Mouse (Mus musculus): ENCODE measurements around the gene Rsrp1.

Rsrp1 gene

DNA sequence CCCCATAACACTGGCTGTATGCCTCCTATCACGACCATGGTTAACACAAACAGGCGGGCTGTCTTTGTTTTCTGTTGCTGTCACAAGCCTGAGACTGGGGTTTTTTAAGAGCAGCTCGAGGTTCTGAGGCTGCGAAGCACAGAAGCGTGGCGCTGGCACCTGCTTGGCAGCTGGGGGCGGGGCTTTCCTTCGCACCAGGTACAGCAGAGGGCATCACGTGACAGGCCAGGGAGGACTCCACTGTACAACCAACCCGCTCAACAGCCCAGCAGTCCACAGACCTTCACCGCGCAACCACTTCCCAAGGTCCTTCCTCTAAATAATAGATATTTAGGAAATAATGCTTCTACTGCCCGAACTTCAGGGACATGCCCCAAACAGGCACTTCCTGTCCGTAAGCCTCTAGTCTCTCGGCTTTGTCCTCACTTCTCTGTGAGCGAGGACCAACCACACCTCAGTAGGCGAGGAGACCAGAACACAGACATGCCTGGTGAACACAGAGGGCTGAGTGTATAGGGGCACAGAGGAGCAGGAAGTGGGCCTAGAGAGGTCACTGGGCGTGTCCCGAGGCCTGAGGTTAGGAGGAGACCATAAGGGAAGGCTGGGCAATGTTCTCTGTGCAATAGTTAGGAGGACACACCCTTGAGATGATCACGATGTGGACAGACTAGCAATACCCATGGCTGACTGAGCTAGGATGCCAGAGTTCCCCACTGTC is 44.7 kb downstream of the Rsrp1 start:
- peak; percentile 46 for DNase-seq (ENCODE audit: low read depth)

DNA sequence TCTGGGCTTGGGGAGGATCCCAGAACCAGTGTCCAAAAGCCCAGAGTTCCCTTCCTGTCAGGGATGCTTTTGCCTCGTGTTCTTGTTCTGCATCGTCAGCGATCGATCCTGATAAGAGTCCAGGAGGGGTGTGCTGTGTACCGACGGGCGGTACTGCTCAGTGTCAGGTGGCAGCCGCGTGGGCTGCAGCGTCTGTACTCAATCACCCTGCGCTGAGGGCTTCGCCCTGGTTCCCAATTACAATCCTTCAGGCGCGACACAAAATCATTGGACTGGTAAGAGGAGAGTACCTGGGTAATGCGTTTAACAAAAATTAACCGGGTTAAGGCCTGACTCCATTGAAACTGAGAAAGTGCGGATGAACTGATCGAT is 45.2 kb downstream of the Rsrp1 start:
- DNase-seq (ENCODE audit: low read depth), result no peak

DNA sequence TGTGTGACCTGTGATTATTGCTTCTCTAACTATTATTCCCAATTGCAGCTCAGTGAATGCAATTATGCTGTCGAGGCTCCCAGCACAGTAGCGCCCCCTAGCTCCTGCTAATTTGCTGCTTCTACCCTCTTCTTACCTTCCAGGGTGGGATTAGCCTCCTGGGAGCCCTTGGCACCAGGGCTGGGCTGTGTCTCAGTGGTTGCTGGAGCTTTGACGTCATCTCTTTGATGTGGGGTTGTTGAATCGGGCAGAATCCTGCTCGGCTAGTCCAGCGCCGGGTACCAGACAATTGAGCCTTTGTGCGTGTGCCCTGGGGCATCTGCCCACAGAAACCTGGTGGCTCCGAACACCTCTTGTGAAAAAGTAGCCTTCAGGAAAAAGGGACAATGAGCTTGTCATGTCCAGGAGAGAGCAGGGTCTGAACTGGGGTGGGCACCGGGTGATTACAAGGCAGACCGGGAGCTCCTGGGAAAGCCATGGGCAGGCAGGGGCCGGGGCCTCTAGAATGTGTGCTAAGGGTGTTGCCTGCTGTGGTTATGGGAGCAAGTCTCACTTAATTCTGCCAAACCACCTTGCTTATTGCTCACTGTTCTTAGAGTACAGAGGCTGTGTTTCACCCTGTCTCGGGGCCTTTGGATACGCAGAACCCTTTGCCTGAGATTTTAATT is 52.0 kb downstream of the Rsrp1 start:
- no peak for DNase-seq (ENCODE audit: low read depth)

DNA sequence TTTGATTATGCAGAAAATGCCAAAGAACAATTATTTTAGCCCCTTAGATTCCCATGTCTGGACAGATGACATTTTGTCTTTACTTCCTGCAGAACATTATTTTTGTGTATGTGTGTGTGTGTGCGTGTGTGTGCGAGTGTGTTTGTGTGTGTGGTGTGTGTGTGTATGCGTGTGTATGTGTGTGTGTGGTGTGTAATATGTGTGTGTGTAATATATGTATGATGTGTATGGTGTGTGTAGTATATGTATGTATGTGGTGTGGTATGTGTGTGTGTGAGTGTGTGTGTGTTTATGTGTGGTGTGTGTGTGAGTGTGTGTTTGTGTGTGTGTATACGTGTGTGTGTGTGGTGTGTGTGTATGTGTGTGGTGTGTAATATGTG is 52.5 kb downstream of the Rsrp1 start:
- no peak for DNase-seq (ENCODE audit: low read depth)
